Mouse (Mus musculus) embryonic facial prominence, embryonic 10.5 days (tissue): ENCODE results near the gene Crtam. TPM values are rescaled to one million over a fixed set of nuclear protein-coding genes. Genes with fewer than 3 reads are reported as not detected.

Source experiments
- DNase-seq: peaks from one replicate; pipeline ENCODE4 v3.0.0-alpha.2; 2017; ENCODE audit warnings: low spot score
- H3K27ac ChIP-seq: fragments of 300-500 bp; sonication (generic); replicated peaks from 2 replicates; pipeline ENCODE4 v1.5.1; 2016; ENCODE audit warnings: mild to moderate bottlenecking
- H3K27me3 ChIP-seq: fragments of 300-500 bp; sonication (generic); replicated peaks from 2 replicates; pipeline ENCODE4 v1.6.1; 2016; ENCODE audit warnings: low read depth, mild to moderate bottlenecking; ENCODE audit not compliant: poor library complexity, severe bottlenecking
- H3K36me3 ChIP-seq: fragments of 300-500 bp; sonication (generic); replicated peaks from 2 replicates; pipeline ENCODE4 v1.6.1; 2016; ENCODE audit warnings: mild to moderate bottlenecking, moderate library complexity
- H3K4me1 ChIP-seq: fragments of 300-500 bp; sonication (generic); 2 replicates; pipeline ENCODE4 v1.6.1; 2016
- H3K4me3 ChIP-seq: fragments of 300-500 bp; sonication (generic); 2 replicates; pipeline ENCODE4 v1.5.1; 2016; ENCODE audit warnings: mild to moderate bottlenecking, moderate library complexity
- H3K9me3 ChIP-seq: fragments of 300-500 bp; sonication (generic); 2 replicates; pipeline ENCODE4 v1.6.1; 2016; ENCODE audit warnings: mild to moderate bottlenecking
- WGBS: fragments of 180-500 bp; shearing (Covaris S2); methylation state at CpG from one replicate; pipeline ENCODE4 v1.1.7; 2016; 5-methylcytosine and 5-hydroxymethylcytosine counted together
- polyA plus RNA-seq: library from polyadenylated mRNA; unstranded; fragments of >200 nt; fragmentation: Nextera tagmentation; extraction: Ambion mirVana; gene quantifications from 2 replicates; pipeline ENCODE4 v1.2.1, GENCODE M21; 2016

The Crtam gene
- polyA plus RNA-seq, 1 experiment from 2014 or later = 0.09 TPM

GRCm38 (mm10) chr9:40937425-40937824 lies 67.0 kb downstream of the Crtam start:
- Histone ChIP-seq H3K36me3 (no peaks in the 10 kb centered on the region), H3K27me3 (no peaks in the 10 kb centered on the region), H3K9me3 (no peaks in the 10 kb centered on the region), H3K27ac (no peak overlapping the region), H3K4me1 (no peaks in the 10 kb centered on the region), H3K4me3 (no peak overlapping the region)
- WGBS = 65% methylated on average over 7 of the region's 7 CpGs
- DNase-seq = no peak

DNA sequence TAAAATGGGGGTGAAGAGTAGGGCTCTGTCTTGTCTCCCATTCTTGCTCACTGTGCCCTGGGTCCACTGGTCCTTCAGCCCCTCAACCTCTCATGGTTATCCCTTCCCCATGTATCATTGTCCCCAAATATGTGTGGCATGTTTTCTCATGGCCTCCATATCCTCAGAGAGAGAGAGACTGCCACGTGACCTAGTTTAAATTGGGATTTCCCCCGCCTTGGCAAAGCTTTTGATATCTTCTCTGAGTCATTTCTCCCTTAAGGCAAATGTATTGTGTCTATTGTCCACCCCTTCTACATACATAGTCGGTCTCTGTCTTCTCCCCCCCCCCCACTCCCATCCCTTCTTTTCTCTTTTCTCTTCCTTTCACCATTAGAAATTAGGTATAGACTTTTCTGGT lies 71.1 kb downstream of the Crtam start:
- WGBS = 82% methylated on average over 3 of the region's 3 CpGs
- H3K4me3 ChIP-seq = no peak overlapping the region
- H3K27me3 ChIP-seq = no peaks in the 10 kb centered on the region
- DNase-seq = no peak
- H3K9me3 ChIP-seq = no peaks in the 10 kb centered on the region
- no peaks in the 10 kb centered on the region for H3K36me3 ChIP-seq
- H3K27ac ChIP-seq = no peak overlapping the region
- H3K4me1 ChIP-seq = no peaks in the 10 kb centered on the region

DNA sequence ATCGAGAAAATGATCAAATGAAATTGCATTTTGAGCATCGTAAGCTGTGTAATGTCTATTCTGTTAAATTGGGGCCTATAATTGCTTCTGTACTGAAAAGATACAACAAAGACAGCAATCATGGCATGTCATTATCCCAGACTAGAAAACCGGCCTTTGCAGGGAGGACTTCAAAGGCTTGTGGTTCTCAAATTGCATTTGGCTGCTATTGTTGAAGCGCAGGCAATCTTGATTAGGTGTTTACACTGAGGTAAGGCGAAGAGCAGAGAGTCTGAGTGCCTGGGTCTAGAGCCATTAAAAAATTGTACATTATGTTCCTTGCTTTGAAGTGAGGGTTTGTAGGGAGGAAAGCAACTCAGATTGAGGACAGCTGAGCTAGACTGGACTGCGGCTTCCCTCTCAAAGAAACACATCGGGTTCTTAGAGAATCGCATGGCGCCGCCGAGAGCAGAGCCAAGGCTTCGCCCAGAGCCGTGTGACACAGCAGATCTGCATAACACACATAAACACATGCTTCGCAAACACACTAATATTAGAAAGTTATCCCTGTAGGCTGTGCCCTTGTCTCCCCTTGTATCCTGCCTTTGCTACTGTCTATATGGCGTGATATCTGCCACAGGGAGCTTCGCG lies 77.0 kb downstream of the Crtam start:
- WGBS = 80% methylated on average over 17 of the region's 17 CpGs
- Histone ChIP-seq H3K4me1 (0 out of 2 replicates have a peak, but pooled peaks cover 7% of the 10 kb centered on the region), H3K4me3 (no peak overlapping the region), H3K27ac (no peak overlapping the region), H3K36me3 (no peaks in the 10 kb centered on the region), H3K27me3 (no peaks in the 10 kb centered on the region), H3K9me3 (no peaks in the 10 kb centered on the region)
- DNase-seq = no peak

Other genes with a start within 250 kb of the Crtam start
- gene Hspa8, start 203.6 kb downstream of the Crtam start, polyA plus RNA-seq = 3,691 and 4,038 TPM in 2 replicates
- gene Bsx, start 130.5 kb downstream of the Crtam start, polyA plus RNA-seq = 0.05 TPM in 1 of 2 replicates, not detected in the other
- 0.05 and 0.28 TPM in 2 replicates for gene Jhy, start 40.5 kb downstream of the Crtam start, polyA plus RNA-seq
- 6.7 and 7.4 TPM in 2 replicates for gene Ubash3b, start 157.1 kb upstream of the Crtam start, polyA plus RNA-seq